Mouse (Mus musculus) heart, embryonic 13.5 days (tissue): ENCODE measurements at regions not wholly inside any gene's neighbourhood (a gene's known extent, or its start where the extent isn't known, plus 50 kb on each side); places are given as distances from the start of the nearest gene placed in this dataset.
"Not testable (repeated sequence)": the region's sequence is repeated elsewhere in the genome, so short reads cannot be mapped to it uniquely, and the experiment has no call there.

Source experiments
- ATAC-seq: fragments of 200-750 bp; cut with Nextera tagmentation; 2 replicates; pipeline ENCODE4 v1.8.0; 2017; ENCODE audit warnings: moderate TSS enrichment; ENCODE audit not compliant: insufficient number of reproducible peaks, low FRiP score, low TSS enrichment; ENCODE audit errors: extremely low read depth
- H3K27ac ChIP-seq: fragments of 300-500 bp; sonication (generic); replicated peaks from 2 replicates; pipeline ENCODE4 v1.5.1; 2015; ENCODE audit warnings: moderate library complexity, mild to moderate bottlenecking, inconsistent platforms
- H3K27me3 ChIP-seq: fragments of 300-500 bp; sonication (generic); replicated peaks from 2 replicates; pipeline ENCODE4 v1.6.1; 2015; ENCODE audit warnings: mild to moderate bottlenecking, inconsistent platforms
- H3K36me3 ChIP-seq: fragments of 300-500 bp; sonication (generic); 2 replicates; pipeline ENCODE4 v1.6.1; 2015; ENCODE audit warnings: mild to moderate bottlenecking, inconsistent platforms
- H3K4me1 ChIP-seq: fragments of 300-500 bp; sonication (generic); 2 replicates; pipeline ENCODE4 v1.6.1; 2015; ENCODE audit warnings: inconsistent platforms
- H3K4me2 ChIP-seq: fragments of 300-500 bp; sonication (generic); 2 replicates; pipeline ENCODE4 v1.6.1; 2015; ENCODE audit warnings: inconsistent platforms, mild to moderate bottlenecking, moderate library complexity
- H3K4me3 ChIP-seq: fragments of 300-500 bp; sonication (generic); 2 replicates; pipeline ENCODE4 v1.5.1; 2015; ENCODE audit warnings: moderate library complexity, mild to moderate bottlenecking, inconsistent platforms
- H3K9ac ChIP-seq: fragments of 300-500 bp; sonication (generic); 2 replicates; pipeline ENCODE4 v1.6.1; 2015; ENCODE audit warnings: inconsistent platforms, mild to moderate bottlenecking, moderate library complexity
- H3K9me3 ChIP-seq: fragments of 300-500 bp; sonication (generic); 2 replicates; pipeline ENCODE4 v1.6.1; 2016; ENCODE audit warnings: inconsistent platforms
- WGBS: fragments of 180-500 bp; shearing (Covaris S2); methylation state at CpG from one replicate; pipeline ENCODE4 v1.1.7; 2015; ENCODE audit warnings: mixed read lengths; 5-methylcytosine and 5-hydroxymethylcytosine counted together

DNA sequence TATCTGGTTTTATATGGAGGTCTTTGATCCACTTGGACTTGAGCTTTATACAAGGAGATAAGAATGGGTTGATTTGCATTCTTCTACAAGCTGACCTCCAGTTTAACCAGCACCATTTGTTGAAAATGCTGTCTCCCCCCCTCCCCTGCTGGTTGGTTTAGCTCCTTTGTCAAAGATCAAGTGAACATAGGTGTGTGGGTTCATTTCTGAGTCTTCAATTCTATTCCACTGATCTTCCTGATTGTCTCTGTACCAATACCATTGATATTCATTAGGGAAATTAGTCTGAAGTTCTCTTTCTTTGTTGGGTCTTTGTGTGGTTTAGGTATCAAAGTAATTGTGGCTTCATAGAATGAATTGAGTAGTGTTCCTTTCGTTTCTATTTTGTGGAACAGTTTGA is 277.5 kb upstream of the Ghitm start:
- not testable (repeated sequence) for H3K4me2 ChIP-seq, ATAC-seq, H3K27me3 ChIP-seq, H3K4me3 ChIP-seq, H3K27ac ChIP-seq, H3K36me3 ChIP-seq, H3K4me1 ChIP-seq, H3K9ac ChIP-seq, H3K9me3 ChIP-seq
- 16% methylated on average over 1 of the region's 1 CpGs for WGBS

DNA sequence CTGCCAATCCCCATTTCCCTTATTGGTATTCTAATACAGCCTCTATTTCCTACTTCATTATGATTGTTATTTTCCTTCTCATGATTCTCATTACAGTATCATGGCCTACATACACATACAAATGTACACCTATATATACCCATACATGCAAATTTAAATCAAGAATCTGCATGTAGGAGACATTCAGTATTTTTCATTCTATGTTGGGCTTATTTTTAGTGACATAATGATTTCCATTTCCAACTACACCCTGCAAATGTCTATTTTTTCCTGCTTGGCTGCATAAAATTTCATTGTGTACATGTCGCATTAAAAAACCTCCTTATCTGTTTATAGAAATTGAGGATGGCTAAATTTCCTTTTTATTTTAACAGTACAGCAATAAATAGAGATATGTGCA is 236.9 kb upstream of the Ghitm start:
- 75% methylated on average over 1 of the region's 1 CpGs for WGBS
- H3K4me2 ChIP-seq, result no peak overlapping the region
- no peak overlapping the region for H3K27ac ChIP-seq
- no peaks in the 10 kb centered on the region for H3K4me1 ChIP-seq
- no peaks in the 10 kb centered on the region for H3K27me3 ChIP-seq
- H3K9ac ChIP-seq, result no peak overlapping the region
- H3K4me3 ChIP-seq, result no peak overlapping the region
- H3K9me3 ChIP-seq, result no peaks in the 10 kb centered on the region
- H3K36me3 ChIP-seq, result no peaks in the 10 kb centered on the region
- ATAC-seq, result no peak

DNA sequence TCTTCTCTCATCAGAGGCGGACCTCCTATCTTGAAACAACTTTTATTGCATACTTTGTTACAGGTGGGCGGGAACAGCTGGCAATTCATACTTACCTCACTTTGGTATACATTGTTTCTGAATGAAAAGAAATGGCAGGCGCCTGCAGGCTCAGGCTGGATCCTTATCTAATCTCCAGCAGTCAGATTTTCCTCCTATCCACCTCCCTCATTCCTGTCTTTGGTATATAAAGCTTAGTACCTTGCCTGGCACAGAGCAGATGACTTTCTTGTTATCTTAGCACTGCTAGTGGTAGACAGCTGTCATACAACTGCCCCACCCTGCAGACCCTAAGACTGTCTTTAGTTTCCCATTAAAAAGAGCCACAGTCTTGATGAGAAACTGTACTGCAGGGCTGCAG is 226.8 kb upstream of the Ghitm start:
- Histone ChIP-seq H3K27ac (no peak overlapping the region), H3K9me3 (no peaks in the 10 kb centered on the region), H3K4me1 (no peaks in the 10 kb centered on the region), H3K4me2 (no peak overlapping the region), H3K9ac (no peak overlapping the region), H3K4me3 (no peak overlapping the region), H3K36me3 (no peaks in the 10 kb centered on the region), H3K27me3 (no peaks in the 10 kb centered on the region)
- ATAC-seq, result no peak
- 47% methylated on average over 3 of the region's 3 CpGs for WGBS

- Histone ChIP-seq H3K4me3 (no peak overlapping the region), H3K27me3 (no peaks in the 10 kb centered on the region), H3K27ac (no peak overlapping the region), H3K4me1 (no peaks in the 10 kb centered on the region), H3K4me2 (no peak overlapping the region), H3K9me3 (no peaks in the 10 kb centered on the region), H3K9ac (no peak overlapping the region), H3K36me3 (no peaks in the 10 kb centered on the region)
- no peak for ATAC-seq
- 37% methylated on average over 9 of the region's 9 CpGs for WGBS
These were observed 221.1 kb upstream of the Ghitm start for GRCm38 (mm10) chr14:37355968-37356704.

- WGBS, result 56% methylated on average over 4 of the region's 4 CpGs
These were observed 188.3 kb upstream of the Ghitm start for GRCm38 (mm10) chr14:37323392-37323791.

GRCm38 (mm10) chr14:37315239-37315895 is 180.3 kb upstream of the Ghitm start:
- Histone ChIP-seq H3K36me3 (no peaks in the 10 kb centered on the region), H3K4me2 (no peak overlapping the region), H3K9me3 (no peaks in the 10 kb centered on the region), H3K27ac (no peak overlapping the region), H3K4me1 (no peaks in the 10 kb centered on the region), H3K27me3 (no peaks in the 10 kb centered on the region), H3K4me3 (no peak overlapping the region), H3K9ac (no peak overlapping the region)
- ATAC-seq, result no peak
- 67% methylated on average over 7 of the region's 7 CpGs for WGBS

More at GRCm38 (mm10) chr14:37323392-37323791, 188.3 kb upstream of the Ghitm start:
- H3K27me3 ChIP-seq, result no peaks in the 10 kb centered on the region
- no peaks in the 10 kb centered on the region for H3K9me3 ChIP-seq
- no peaks in the 10 kb centered on the region for H3K36me3 ChIP-seq
- H3K9ac ChIP-seq, result no peak overlapping the region
- no peak overlapping the region for H3K4me2 ChIP-seq
- no peaks in the 10 kb centered on the region for H3K4me1 ChIP-seq
- no peak overlapping the region for H3K27ac ChIP-seq
- H3K4me3 ChIP-seq, result no peak overlapping the region
- ATAC-seq, result no peak

DNA sequence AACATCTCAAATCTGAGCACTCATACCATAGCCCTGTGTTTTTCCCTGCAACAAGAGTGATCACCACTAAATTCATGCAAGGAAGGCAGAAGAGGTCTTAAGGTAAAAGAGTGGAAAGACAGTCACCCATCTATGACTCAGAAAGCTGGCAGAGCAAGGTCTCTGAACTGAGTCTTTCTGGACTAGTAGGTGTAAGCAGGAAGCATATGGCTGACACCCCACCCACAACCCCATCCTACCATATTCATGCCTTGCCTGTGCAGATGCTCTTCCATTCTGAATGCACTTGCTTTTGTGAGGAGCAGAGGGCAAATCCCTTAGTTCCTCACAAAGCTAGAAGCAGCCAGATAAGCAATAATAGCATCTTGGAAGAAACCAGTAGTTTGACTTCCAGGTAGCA is 178.8 kb upstream of the Ghitm start:
- H3K36me3 ChIP-seq, result no peaks in the 10 kb centered on the region
- no peaks in the 10 kb centered on the region for H3K4me1 ChIP-seq
- no peaks in the 10 kb centered on the region for H3K9me3 ChIP-seq
- H3K4me2 ChIP-seq, result no peak overlapping the region
- H3K9ac ChIP-seq, result no peak overlapping the region
- no peak overlapping the region for H3K4me3 ChIP-seq
- no peak for ATAC-seq
- no peaks in the 10 kb centered on the region for H3K27me3 ChIP-seq
- H3K27ac ChIP-seq, result no peak overlapping the region

DNA sequence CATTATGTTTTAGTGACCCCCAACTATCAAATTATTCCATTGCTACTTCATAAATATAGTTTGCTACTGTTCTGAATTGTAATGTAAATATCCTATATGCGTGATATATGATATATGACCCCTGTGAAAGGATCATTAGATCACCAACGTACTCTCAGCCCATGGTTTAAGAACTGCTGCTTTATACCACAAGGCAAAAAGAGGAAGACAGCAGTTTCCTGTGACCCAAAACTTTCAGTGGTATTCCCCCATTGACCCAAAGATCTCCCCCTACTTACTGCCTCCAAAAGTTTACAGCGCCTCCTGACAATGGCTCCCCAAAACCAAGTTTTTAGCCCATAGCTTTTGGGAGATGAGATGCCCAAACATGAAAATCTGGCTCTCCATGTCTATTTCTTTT is 177.8 kb upstream of the Ghitm start:
- 72% methylated on average over 3 of the region's 3 CpGs for WGBS

GRCm38 (mm10) chr14:37306622-37307274 is 171.7 kb upstream of the Ghitm start:
- Histone ChIP-seq H3K9me3 (no peaks in the 10 kb centered on the region), H3K4me2 (no peak overlapping the region), H3K9ac (no peak overlapping the region), H3K27me3 (no peaks in the 10 kb centered on the region), H3K27ac (no peak overlapping the region), H3K36me3 (no peaks in the 10 kb centered on the region), H3K4me1 (no peaks in the 10 kb centered on the region), H3K4me3 (no peak overlapping the region)
- no peak for ATAC-seq
- 43% methylated on average over 2 of the region's 2 CpGs for WGBS

More for the DNA sequence above, 177.8 kb upstream of the Ghitm start:
- Histone ChIP-seq H3K4me3 (no peak overlapping the region), H3K4me2 (no peak overlapping the region), H3K9ac (no peak overlapping the region), H3K9me3 (no peaks in the 10 kb centered on the region), H3K36me3 (no peaks in the 10 kb centered on the region), H3K27me3 (no peaks in the 10 kb centered on the region), H3K27ac (no peak overlapping the region), H3K4me1 (no peaks in the 10 kb centered on the region)
- ATAC-seq, result no peak

- H3K4me3 ChIP-seq, result no peak overlapping the region
- H3K36me3 ChIP-seq, result no peaks in the 10 kb centered on the region
These were observed 163.6 kb upstream of the Ghitm start for GRCm38 (mm10) chr14:37298631-37299030.

DNA sequence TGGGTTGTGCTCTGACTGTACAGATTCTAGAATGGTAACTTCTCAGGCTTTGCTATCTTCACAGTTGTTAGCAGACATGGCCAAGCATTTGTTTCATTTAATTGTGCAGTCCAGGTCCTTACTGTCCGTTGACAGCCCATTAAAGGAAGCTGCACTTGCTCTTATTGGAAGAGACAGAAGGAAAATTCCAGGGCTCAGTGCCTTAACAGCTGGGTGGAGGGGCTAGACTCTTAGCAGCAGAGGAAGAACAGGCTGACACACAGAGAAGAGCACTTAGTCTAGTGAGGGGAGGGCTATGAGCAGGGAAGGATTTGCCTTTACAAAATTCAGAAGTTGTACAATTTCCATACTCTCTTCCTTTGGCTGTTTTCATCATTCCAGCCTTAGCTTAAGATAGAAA is 161.5 kb upstream of the Ghitm start:
- 32% methylated on average over 1 of the region's 1 CpGs for WGBS
- Histone ChIP-seq H3K27ac (no peak overlapping the region), H3K9ac (no peak overlapping the region), H3K4me3 (no peak overlapping the region), H3K4me1 (no peaks in the 10 kb centered on the region), H3K9me3 (no peaks in the 10 kb centered on the region), H3K4me2 (no peak overlapping the region), H3K27me3 (no peaks in the 10 kb centered on the region), H3K36me3 (no peaks in the 10 kb centered on the region)
- ATAC-seq, result no peak

More at GRCm38 (mm10) chr14:37298631-37299030, 163.6 kb upstream of the Ghitm start:
- no peak for ATAC-seq
- Histone ChIP-seq H3K9me3 (no peaks in the 10 kb centered on the region), H3K4me2 (no peak overlapping the region), H3K4me1 (no peaks in the 10 kb centered on the region), H3K9ac (no peak overlapping the region), H3K27ac (no peak overlapping the region), H3K27me3 (no peaks in the 10 kb centered on the region)
